Mouse (Mus musculus): ENCODE data around the gene Usp22.
"Not testable (repeated sequence)": the region's sequence is repeated elsewhere in the genome, so short reads cannot be mapped to it uniquely, and the experiment has no call there.

The Usp22 gene

DNA sequence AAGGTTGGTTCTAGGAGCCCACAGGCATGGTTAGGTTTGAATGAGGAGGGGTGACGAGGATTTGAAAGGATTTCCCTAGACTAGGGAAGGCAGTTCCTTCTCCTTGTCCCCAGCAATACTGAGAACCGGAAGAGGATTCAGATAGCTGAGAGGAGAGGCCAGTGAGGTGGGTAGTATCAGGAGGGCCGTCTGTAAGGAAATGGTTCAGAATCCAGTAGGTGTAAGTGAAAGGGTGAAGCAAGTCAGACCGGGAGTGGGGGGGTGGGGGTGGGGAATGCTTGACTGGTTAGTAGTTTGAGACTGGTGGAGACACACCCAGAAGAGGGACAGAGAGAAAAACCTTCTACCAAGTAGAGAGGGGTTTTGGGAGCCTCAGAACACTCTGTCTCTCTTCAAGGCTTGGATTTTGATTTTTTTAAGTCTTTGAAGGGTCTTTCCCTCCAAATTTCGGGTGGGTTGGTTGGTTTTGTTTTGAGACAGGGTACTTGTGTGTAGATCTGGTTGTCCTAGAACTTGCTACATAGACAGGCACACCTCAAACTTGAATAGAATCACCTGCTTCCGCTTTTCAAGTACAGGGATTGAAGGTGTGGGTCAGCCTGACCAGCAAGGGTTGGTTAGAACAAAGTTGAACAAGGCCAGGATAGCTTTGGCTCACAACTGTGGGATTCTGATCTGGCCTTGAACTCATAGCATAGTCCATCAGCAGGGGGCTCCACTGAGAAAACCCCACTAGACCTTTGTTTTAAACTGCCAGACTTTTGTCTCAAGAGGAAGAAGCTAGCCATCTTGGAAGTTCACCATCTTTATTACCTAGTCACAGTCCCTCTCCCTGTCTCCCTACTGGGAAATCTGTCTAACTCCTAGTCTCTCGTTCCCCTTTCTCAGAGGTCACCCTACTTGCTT, 31.0 kb downstream of the Usp22 start:
- peak; percentile 45 for DNase-seq (ENCODE audit: low read depth, low spot score)

GRCm38 (mm10) chr11:61142941-61143530, 31.8 kb downstream of the Usp22 start:
- no peak for DNase-seq (ENCODE audit: low read depth, low spot score)

GRCm38 (mm10) chr11:61142262-61142661, 32.6 kb downstream of the Usp22 start:
- peak; percentile 32 for DNase-seq (ENCODE audit: low read depth, low spot score)

DNA sequence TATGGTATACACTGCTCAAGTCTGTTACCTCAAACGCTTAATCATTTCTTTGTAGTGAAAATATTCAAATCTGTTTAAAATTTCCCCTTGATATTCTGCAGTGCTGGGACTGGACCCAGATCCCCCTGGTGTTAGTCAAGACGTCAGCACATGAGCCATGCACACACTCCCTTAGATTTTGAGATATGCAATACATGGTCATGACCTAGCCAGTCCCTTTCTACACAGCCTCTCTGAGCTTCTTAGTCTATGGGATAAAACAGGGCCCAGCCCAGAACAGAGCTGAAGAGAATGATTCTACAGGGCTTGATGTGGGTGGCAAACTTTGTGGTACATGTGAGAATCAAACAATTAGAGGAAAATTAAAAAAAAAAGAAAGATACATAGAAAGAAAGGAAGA, 33.2 kb downstream of the Usp22 start:
- no peak for DNase-seq (ENCODE audit: low read depth, low spot score)

DNA sequence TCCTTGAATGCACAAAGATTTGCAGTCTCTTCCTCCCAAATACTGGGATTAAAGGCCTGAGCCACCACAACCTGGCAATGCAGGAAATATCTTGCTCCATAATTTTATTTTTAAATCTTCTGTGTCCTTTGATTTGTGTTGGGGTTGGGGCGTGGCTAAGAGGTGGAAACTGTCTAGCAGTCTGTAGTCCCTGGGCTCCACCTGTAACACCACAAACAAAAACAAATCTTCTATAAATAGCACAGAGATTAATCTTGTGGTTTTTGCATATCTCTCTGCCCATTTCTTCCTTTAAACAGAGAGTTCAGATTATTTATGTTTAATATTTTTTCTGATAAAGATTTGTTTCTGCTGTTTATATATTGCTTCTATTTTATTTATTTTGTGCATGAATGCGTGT, 41.9 kb downstream of the Usp22 start:
- DNase-seq (ENCODE audit: low read depth, low spot score): no peak

GRCm38 (mm10) chr11:61130646-61131045, 44.2 kb downstream of the Usp22 start:
- not testable (repeated sequence) for DNase-seq (ENCODE audit: low read depth, low spot score)

DNA sequence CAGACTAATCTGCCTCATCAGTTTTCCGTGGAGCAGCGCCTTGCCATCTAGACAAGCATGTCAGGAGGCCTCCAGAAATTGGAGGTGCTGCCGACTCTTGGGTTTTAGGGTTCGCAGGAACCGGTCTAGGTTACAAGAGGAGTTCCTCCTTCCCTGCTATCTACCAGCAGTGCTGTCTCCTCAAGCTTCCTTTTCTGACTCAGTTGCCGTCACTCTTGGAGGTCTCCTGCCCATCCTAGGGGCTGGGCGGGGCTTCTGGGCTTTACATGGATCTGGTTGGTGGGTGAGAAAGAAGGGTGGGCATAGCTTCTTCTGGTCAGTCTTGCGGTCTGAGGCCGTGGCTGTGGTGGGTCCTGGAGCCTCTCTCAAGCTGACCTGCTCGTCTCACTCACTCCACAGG, 45.5 kb downstream of the Usp22 start:
- peak; percentile 59 for DNase-seq (ENCODE audit: low read depth, low spot score)

DNA sequence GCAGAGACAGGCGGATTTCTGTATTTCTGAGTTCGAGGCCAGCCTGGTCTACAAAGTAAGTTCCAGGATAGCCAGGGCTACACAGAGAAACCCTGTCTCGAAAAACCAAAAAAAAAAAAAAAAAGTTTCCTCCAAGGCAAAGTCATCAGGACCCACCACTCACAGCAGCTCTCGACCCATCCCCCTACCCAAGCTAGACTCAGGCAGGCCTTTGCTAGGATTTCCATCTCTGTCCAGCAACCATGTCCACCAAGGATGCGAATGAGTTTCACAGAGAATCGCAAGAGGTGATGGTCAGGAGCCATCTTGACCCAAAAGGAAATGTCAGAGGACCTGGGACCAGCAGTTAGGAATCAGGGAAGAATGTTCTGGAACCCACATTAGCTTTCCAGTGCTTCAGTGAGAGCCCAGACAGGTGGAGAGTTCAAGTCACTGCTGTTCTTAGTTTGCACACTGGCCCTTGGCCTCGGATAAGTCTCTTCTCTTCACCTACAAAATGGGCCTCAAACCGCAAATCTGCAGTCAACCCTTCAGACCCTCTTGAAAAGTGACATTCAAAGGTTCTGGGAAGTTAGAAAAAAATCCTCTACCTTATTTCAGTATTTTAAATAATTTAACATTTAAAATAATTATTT, 47.3 kb downstream of the Usp22 start:
- no peak for DNase-seq (ENCODE audit: low read depth, low spot score)

- DNase-seq (ENCODE audit: low read depth, low spot score): no peak
Observed at GRCm38 (mm10) chr11:61126606-61127355, 48.1 kb downstream of the Usp22 start, which contains the start of gene Tnfrsf13b. TSS of gene Tnfrsf13b (plus strand) at chr11:61126755.

DNA sequence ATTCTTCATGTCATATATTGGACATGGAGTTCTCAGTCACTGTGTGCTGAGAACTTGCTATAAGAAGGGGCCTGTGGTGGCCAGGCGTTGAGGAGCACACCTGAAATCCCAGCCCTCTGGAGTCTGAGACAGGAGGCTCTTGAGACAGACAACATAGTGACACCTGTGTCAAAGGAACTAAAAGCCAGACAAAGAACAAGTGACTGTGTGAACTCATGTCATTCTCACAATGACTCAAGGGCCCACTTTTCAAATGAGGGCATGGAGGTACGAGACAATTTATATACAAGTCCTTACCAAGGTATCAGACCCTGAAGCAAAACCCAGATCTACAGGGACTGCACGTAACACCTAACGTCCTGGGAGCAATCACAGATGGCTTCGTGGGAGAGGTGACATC, 48.9 kb downstream of the Usp22 start:
- DNase-seq (ENCODE audit: low read depth, low spot score): no peak

GRCm38 (mm10) chr11:61123886-61124285, 51.0 kb downstream of the Usp22 start:
- DNase-seq (ENCODE audit: low read depth, low spot score): no peak

DNA sequence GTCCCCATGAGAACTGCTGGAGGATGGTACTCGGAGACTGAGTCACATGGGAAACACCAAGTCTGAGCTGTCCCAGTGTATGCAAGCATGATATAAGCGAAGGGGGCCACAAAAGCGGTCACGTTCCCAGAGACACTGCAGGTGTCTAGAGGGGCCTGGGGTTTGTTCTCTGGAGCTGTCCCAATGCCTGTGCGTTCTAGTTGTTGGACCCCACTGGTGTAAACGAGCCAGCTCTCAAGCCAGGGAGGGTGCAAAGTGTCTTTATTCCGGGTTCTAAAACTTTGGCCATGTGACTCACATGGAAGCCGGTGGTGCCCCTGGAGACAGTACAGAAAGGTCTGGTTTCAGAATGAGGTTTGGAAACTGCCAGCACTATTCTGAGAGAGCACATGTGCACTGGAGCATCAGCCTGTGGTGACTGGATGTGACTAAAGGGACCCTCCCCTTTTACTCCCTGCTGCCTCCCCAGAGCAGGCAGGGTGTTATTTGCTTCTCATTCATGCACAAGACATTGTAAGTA, 52.0 kb downstream of the Usp22 start:
- DNase-seq (ENCODE audit: low read depth, low spot score): no peak

- no peak for DNase-seq (ENCODE audit: low read depth, low spot score)
Observed at GRCm38 (mm10) chr11:61122283-61122768, 52.5 kb downstream of the Usp22 start.

DNA sequence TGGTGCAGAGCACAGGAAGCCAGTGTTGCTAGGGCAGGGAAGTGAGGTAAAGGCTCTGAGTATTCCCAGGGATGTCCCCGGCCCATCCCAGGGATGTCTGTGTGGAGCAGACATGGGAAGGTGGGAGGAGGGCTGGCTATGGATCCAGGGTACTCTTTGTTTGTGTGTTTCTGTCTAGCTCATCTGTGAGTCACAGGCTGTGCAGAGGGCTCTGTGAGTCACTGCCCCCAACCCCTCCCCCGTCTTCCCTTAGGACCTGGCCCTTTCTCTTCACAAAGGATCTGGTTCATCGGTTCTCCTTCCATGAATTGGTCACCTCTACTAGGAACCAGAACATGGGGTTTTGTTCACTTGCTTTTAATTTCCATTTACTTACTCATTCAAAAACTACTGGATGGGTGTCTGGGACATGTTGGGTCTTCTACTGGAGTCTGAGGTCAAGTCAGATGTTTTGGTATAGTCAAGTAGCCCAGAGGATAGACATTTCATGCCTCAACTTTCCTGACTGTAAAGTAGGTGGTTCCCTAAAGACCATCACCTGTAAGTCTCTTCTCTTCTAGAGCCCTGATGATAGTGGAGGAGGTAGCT, 54.8 kb downstream of the Usp22 start:
- no peak for DNase-seq (ENCODE audit: low read depth, low spot score)

- DNase-seq (ENCODE audit: low read depth, low spot score): no peak
Observed at GRCm38 (mm10) chr11:61116226-61116625, 58.6 kb downstream of the Usp22 start.

DNA sequence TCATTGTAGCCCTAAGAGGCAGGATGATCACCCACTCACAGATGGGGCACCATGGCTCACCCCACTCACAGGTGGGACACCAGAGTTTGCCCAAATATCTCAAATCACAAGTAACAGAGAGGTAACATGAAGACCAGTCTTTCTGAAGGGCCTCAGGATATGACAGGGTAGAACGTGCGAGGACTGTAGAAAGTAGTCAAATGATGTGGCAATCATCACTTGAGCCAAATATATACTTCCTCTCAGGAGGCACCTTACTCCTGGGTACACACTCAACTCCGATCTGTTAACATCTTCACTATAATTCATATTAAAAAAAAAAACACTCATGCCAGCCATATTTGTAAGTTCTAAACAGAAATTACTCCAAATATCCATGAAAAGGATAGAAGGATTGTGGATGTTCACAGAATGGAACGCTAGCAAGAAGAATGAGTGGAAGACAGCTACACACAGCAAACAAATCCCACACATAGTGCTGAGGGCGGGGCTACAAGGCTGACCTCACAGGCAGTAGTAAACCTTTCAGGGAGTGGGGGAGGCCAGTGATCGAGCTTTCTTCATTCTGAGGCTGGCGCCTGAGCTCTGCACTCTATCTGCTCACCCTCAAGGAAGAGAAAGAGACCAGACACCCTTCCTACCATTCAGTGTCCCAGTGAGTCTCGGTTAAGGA, 62.4 kb downstream of the Usp22 start:
- no peak for DNase-seq (ENCODE audit: low read depth, low spot score)

DNA sequence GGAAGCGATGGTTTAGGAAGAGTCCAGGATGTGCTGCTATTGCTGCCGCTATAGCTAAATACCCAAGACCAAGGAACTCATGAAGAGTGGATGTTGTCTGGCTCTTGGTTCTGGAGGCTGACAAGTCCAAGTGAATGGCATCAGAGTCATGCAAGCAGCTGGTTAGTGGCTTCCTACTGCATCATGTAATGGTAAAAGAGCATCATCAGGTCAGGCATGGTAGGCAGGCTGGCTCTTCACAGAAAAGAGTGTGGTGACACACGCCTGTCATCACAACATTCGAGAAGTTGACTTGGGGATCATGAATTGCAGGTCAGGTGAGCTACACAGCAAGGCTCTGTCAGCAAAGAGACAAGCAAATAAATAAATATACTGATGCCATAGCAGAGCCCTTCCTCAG, 63.4 kb downstream of the Usp22 start:
- no peak for DNase-seq (ENCODE audit: low read depth, low spot score)

GRCm38 (mm10) chr11:61110928-61111327, 63.9 kb downstream of the Usp22 start:
- DNase-seq (ENCODE audit: low read depth, low spot score): no peak

- DNase-seq (ENCODE audit: low read depth, low spot score): no peak
Observed at GRCm38 (mm10) chr11:61110113-61110512, 64.7 kb downstream of the Usp22 start.

DNA sequence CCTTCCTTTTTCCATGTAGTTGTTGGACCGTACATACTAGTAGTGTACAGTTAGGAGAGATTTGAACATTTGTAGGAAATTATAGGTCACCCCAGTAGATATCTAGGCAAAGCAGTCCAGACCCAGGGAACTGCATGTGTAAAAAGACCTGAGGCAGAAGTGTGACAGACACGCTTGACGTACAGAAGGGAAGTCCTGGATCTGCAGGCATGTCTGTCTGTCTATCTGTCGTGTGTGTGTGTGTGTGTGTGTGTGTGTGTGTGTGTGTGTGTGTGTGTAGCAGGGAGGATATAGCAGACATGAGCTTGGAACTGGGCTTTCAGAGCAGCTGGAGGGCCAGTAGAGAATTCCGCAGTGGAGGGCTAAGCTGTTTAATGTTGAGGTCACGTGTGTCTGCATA, 65.1 kb downstream of the Usp22 start:
- no peak for DNase-seq (ENCODE audit: low read depth, low spot score)

Data from R1 (cell line).